ENCODE assay signal across 16 mouse cellular contexts in genomic region chr14:76616367-76616683, GRCm38 (mm10). TPM values are rescaled to one million over a fixed set of nuclear protein-coding genes. Genes with fewer than 3 reads are reported as not detected.
"Had no signal": no experiment of that assay in that cellular context is flagged by ENCODE, and none has a peak within 500 bp of the region (broad histone marks: within the 10 kb centered on the region; RNA-seq: fewer than 3 reads in every experiment).

No protein-coding gene starts in this region.

- H3K9me3 ChIP-seq: limb, embryonic 15.5 days; liver, embryonic 12.5 days; midbrain, embryonic 12.5 days had no signal

- H3K27ac ChIP-seq: kidney, postnatal 0 days; limb, embryonic 15.5 days; liver, embryonic 12.5 days; macrophage; midbrain, embryonic 12.5 days had no signal

- DNase-seq: kidney, adult 9 months; kidney, postnatal 36 days; layer of hippocampus, adult 9-11 months; layer of hippocampus, postnatal 36 days; lung, embryonic 14.5 days; lung, postnatal 14 days; right cerebral cortex, adult 18-20 months; right cerebral cortex, postnatal 25 days; thymus, adult 2 months; thymus, postnatal 25 days had no signal

- H3K9ac ChIP-seq: limb, embryonic 15.5 days; liver, embryonic 12.5 days; lung, embryonic 14.5 days; midbrain, embryonic 12.5 days had no signal

- H3K36me3 ChIP-seq: limb, embryonic 15.5 days; liver, embryonic 12.5 days; midbrain, embryonic 12.5 days had no signal

- H3K27me3 ChIP-seq: limb, embryonic 15.5 days; liver, embryonic 12.5 days had no signal

- H3K4me3 ChIP-seq: limb, embryonic 15.5 days; liver, embryonic 12.5 days; midbrain, embryonic 12.5 days had no signal

- ATAC-seq: liver, embryonic 12.5 days; midbrain, embryonic 16.5 days had no signal

- H3K4me2 ChIP-seq: limb, embryonic 15.5 days; liver, embryonic 12.5 days; lung, embryonic 14.5 days; midbrain, embryonic 12.5 days had no signal

RNA-seq across cellular contexts. Expression of gene Serp2, which starts 59.6 kb away (rescaled TPM):
- polyA plus RNA-seq: macrophage had no signal
